Mouse (Mus musculus) ES-E14 (cell line): ENCODE data around the gene Eefsec.

Source experiments
- CHD2 ChIP-seq: IDR thresholded peaks from 2 replicates; pipeline ENCODE4 v1.6.1; 2014; ENCODE audit warnings: mild to moderate bottlenecking, low read depth, low read length, inconsistent platforms
- HCFC1 ChIP-seq: IDR thresholded peaks from 2 replicates; pipeline ENCODE4 v1.6.1; 2012; ENCODE audit warnings: low read length, inconsistent platforms, borderline replicate concordance; ENCODE audit not compliant: insufficient read depth
- MAFK ChIP-seq: IDR thresholded peaks from 2 replicates; pipeline ENCODE4 v1.6.1; 2014; ENCODE audit warnings: mild to moderate bottlenecking, low read depth, low read length, inconsistent platforms; ENCODE audit not compliant: insufficient read depth
- ZC3H11A ChIP-seq: IDR thresholded peaks from 2 replicates; pipeline ENCODE4 v1.6.1; 2012; ENCODE audit warnings: low read depth, mild to moderate bottlenecking, inconsistent platforms, low read length, borderline replicate concordance
- ZNF384 ChIP-seq: IDR thresholded peaks from 2 replicates; pipeline ENCODE4 v1.6.1; 2012; ENCODE audit warnings: low read depth, low read length, inconsistent platforms

DNA sequence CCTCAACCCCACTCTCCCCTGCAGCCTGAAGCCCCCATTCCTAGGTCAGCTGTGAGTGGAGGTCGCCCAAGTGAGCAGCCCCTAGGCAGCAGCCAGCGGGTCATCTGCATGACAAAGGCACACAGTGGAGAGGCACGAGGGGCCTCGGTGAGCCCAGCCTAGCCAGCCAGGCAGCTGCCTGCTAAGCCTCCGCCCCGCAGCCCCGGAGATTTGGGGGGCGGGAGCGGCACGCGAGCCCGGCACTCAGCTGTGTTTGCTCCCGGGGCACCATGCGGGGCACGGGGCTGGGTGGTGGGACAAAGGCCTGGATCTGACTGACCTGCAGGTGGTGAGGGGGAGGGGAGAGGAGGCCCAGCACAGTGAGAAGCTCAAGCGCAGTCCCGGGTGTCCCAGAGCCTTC, 210.4 kb downstream of the Eefsec start:
- TF ChIP-seq HCFC1 (no peak), MAFK (no peak), ZNF384 (no peak), CHD2 (no peak), ZC3H11A (no peak)
